Mouse (Mus musculus) hindbrain, embryonic 12.5 days (tissue): Measurements from ENCODE around the gene Hsf5. TPM values are rescaled to one million over a fixed set of nuclear protein-coding genes. Genes with fewer than 3 reads are reported as not detected.

ENCODE experiments used
- ATAC-seq: fragments of 200-750 bp; cut with Nextera tagmentation; 2 replicates; pipeline ENCODE4 v1.8.0; 2017; ENCODE audit warnings: moderate TSS enrichment; ENCODE audit not compliant: low FRiP score
- H3K27ac ChIP-seq: fragments of 300-500 bp; sonication (generic); 2 replicates; pipeline ENCODE4 v1.5.1; 2016; ENCODE audit warnings: mild to moderate bottlenecking
- H3K27me3 ChIP-seq: fragments of 300-500 bp; sonication (generic); 2 replicates; pipeline ENCODE4 v1.6.1; 2016; ENCODE audit warnings: mild to moderate bottlenecking
- H3K36me3 ChIP-seq: fragments of 300-500 bp; sonication (generic); 2 replicates; pipeline ENCODE4 v1.6.1; 2016; ENCODE audit warnings: mild to moderate bottlenecking
- H3K4me1 ChIP-seq: fragments of 300-500 bp; sonication (generic); 2 replicates; pipeline ENCODE4 v1.6.1; 2016
- H3K4me2 ChIP-seq: fragments of 300-500 bp; sonication (generic); replicated peaks from 2 replicates; pipeline ENCODE4 v1.6.1; 2016; ENCODE audit warnings: mild to moderate bottlenecking
- H3K4me3 ChIP-seq: fragments of 300-500 bp; sonication (generic); 2 replicates; pipeline ENCODE4 v1.5.1; 2016; ENCODE audit warnings: mild to moderate bottlenecking
- H3K9ac ChIP-seq: fragments of 300-500 bp; sonication (generic); 2 replicates; pipeline ENCODE4 v1.6.1; 2016; ENCODE audit warnings: mild to moderate bottlenecking, moderate library complexity
- H3K9me3 ChIP-seq: fragments of 300-500 bp; sonication (generic); replicated peaks from 2 replicates; pipeline ENCODE4 v1.6.1; 2016; ENCODE audit warnings: mild to moderate bottlenecking
- WGBS: fragments of 180-500 bp; shearing (Covaris S2); methylation state at CpG from one replicate; pipeline ENCODE4 v1.1.7; 2016; 5-methylcytosine and 5-hydroxymethylcytosine counted together
- polyA plus RNA-seq: library from polyadenylated mRNA; unstranded; fragments of >200 nt; fragmentation: Nextera tagmentation; extraction: Ambion mirVana; gene quantifications from 2 replicates; pipeline ENCODE4 v1.2.1, GENCODE M21; 2016

Hsf5 gene
- 0.43 and 0.45 TPM in 2 replicates for polyA plus RNA-seq

GRCm38 (mm10) chr11:87616790-87617474, at the start of gene Hsf5:
Gene Hsf5 (plus strand): TSS chr11:87617164.
- Histone ChIP-seq H3K9me3 (0 out of 2 replicates have a peak, but pooled peaks cover 6% of the 10 kb centered on the region), H3K9ac (no peak within 1 kb of the TSS), H3K27me3 (no peaks in the 10 kb centered on the region), H3K27ac (no peak within 1 kb of the TSS), H3K36me3 (peaks cover 67% of the 10 kb centered on the region), H3K4me3 (no peak within 1 kb of the TSS), H3K4me1 (no peaks in the 10 kb centered on the region), H3K4me2 (no peak within 1 kb of the TSS)
- no peak for ATAC-seq
- WGBS, result 88% methylated on average over 52 of the region's 69 CpGs

- Histone ChIP-seq H3K27ac (no peak within 1 kb of the TSS), H3K9ac (no peak within 1 kb of the TSS), H3K36me3 (no peaks in the 10 kb centered on the region), H3K4me3 (no peak within 1 kb of the TSS), H3K9me3 (no peaks in the 10 kb centered on the region), H3K4me2 (no peak within 1 kb of the TSS), H3K4me1 (no peaks in the 10 kb centered on the region), H3K27me3 (no peaks in the 10 kb centered on the region)
- no peak for ATAC-seq
- WGBS, result 81% methylated on average over 7 of the region's 7 CpGs
Measured at GRCm38 (mm10) chr11:87568255-87568953, 48.6 kb upstream of the Hsf5 start, which contains the start of gene Sept4. Gene Sept4 (plus strand): TSS chr11:87568903.

GRCm38 (mm10) chr11:87570743-87571142, 46.2 kb upstream of the Hsf5 start:
- 68% methylated on average over 5 of the region's 5 CpGs for WGBS
- no peaks in the 10 kb centered on the region for H3K27me3 ChIP-seq
- no peaks in the 10 kb centered on the region for H3K9me3 ChIP-seq
- no peak overlapping the region for H3K9ac ChIP-seq
- no peak overlapping the region for H3K27ac ChIP-seq
- no peak for ATAC-seq
- no peak overlapping the region for H3K4me2 ChIP-seq
- no peaks in the 10 kb centered on the region for H3K36me3 ChIP-seq
- no peak overlapping the region for H3K4me3 ChIP-seq
- H3K4me1 ChIP-seq, result 0 out of 2 replicates have a peak, but pooled peaks cover 2% of the 10 kb centered on the region

- H3K27me3 ChIP-seq, result peaks cover 2% of the 10 kb centered on the region; the same call in 1 of the 2 replicates
- no peak overlapping the region for H3K27ac ChIP-seq
- H3K4me2 ChIP-seq, result no peak overlapping the region
- WGBS, result 82% methylated on average over 1 of the region's 1 CpGs
- ATAC-seq, result no peak
- no peak overlapping the region for H3K9ac ChIP-seq
- H3K4me3 ChIP-seq, result no peak overlapping the region
- H3K4me1 ChIP-seq, result 0 out of 2 replicates have a peak, but pooled peaks cover 2% of the 10 kb centered on the region
- no peaks in the 10 kb centered on the region for H3K9me3 ChIP-seq
- no peaks in the 10 kb centered on the region for H3K36me3 ChIP-seq
Measured at GRCm38 (mm10) chr11:87571361-87571950, 45.5 kb upstream of the Hsf5 start.

- Histone ChIP-seq H3K4me3 (no peak overlapping the region), H3K4me2 (no peak overlapping the region), H3K27ac (no peak overlapping the region), H3K9ac (no peak overlapping the region), H3K4me1 (peaks cover 13% of the 10 kb centered on the region), H3K27me3 (peaks cover 4% of the 10 kb centered on the region; the same call in 1 of the 2 replicates), H3K36me3 (no peaks in the 10 kb centered on the region), H3K9me3 (no peaks in the 10 kb centered on the region)
- 79% methylated on average over 7 of the region's 7 CpGs for WGBS
- no peak for ATAC-seq
Measured at GRCm38 (mm10) chr11:87573751-87574150, 43.2 kb upstream of the Hsf5 start.

- Histone ChIP-seq H3K4me3 (no peak overlapping the region), H3K4me1 (peaks cover 21% of the 10 kb centered on the region), H3K9ac (no peak overlapping the region), H3K27me3 (peaks cover 4% of the 10 kb centered on the region; the same call in 1 of the 2 replicates), H3K36me3 (no peaks in the 10 kb centered on the region), H3K4me2 (no peak overlapping the region), H3K27ac (no peak overlapping the region), H3K9me3 (no peaks in the 10 kb centered on the region)
- 68% methylated on average over 21 of the region's 21 CpGs for WGBS
- no peak for ATAC-seq
Measured at GRCm38 (mm10) chr11:87574520-87575180, 42.3 kb upstream of the Hsf5 start.

GRCm38 (mm10) chr11:87577601-87578248, 39.2 kb upstream of the Hsf5 start:
- peaks cover 22% of the 10 kb centered on the region for H3K4me1 ChIP-seq
- no peak overlapping the region for H3K27ac ChIP-seq
- 16% methylated on average over 6 of the region's 6 CpGs for whole genome bisulfite sequencing
- ATAC-seq, result no peak
- H3K27me3 ChIP-seq, result peaks cover 14% of the 10 kb centered on the region; the same call in 1 of the 2 replicates
- H3K36me3 ChIP-seq, result no peaks in the 10 kb centered on the region
- no peaks in the 10 kb centered on the region for H3K9me3 ChIP-seq
- peak overlapping the region; percentile 60 for H3K4me3 ChIP-seq
- H3K4me2 ChIP-seq, result peak overlapping the region; percentile 97
- H3K9ac ChIP-seq, result peak overlapping the region; percentile 79

- no peaks in the 10 kb centered on the region for H3K36me3 ChIP-seq
- H3K9me3 ChIP-seq, result no peaks in the 10 kb centered on the region
- ATAC-seq, result peak; percentile 78
- H3K4me1 ChIP-seq, result peaks cover 22% of the 10 kb centered on the region
- peak overlapping the region; percentile 41; the same call in 1 of the 2 replicates for H3K27ac ChIP-seq
- peak overlapping the region; percentile 60 for H3K4me3 ChIP-seq
- H3K9ac ChIP-seq, result peak overlapping the region; percentile 79
- peaks cover 14% of the 10 kb centered on the region; the same call in 1 of the 2 replicates for H3K27me3 ChIP-seq
- WGBS, result under 1% methylated on average over 38 of the region's 40 CpGs
- peak overlapping the region; percentile 97 for H3K4me2 ChIP-seq
Measured at GRCm38 (mm10) chr11:87578249-87578962, 38.6 kb upstream of the Hsf5 start.

- peak overlapping the region; percentile 97 for H3K4me2 ChIP-seq
- no peak for ATAC-seq
- no peaks in the 10 kb centered on the region for H3K9me3 ChIP-seq
- WGBS, result 14% methylated on average over 10 of the region's 10 CpGs
- H3K9ac ChIP-seq, result peak overlapping the region; percentile 79
- peaks cover 22% of the 10 kb centered on the region for H3K4me1 ChIP-seq
- no peak overlapping the region for H3K27ac ChIP-seq
- H3K4me3 ChIP-seq, result peak overlapping the region; percentile 60
- no peaks in the 10 kb centered on the region for H3K36me3 ChIP-seq
- H3K27me3 ChIP-seq, result peaks cover 14% of the 10 kb centered on the region; the same call in 1 of the 2 replicates
Measured at GRCm38 (mm10) chr11:87578963-87579601, 37.9 kb upstream of the Hsf5 start.

GRCm38 (mm10) chr11:87579713-87580112, 37.3 kb upstream of the Hsf5 start:
- Histone ChIP-seq H3K4me2 (no peak overlapping the region), H3K9ac (no peak overlapping the region), H3K4me3 (no peak overlapping the region), H3K27ac (no peak overlapping the region), H3K27me3 (peaks cover 14% of the 10 kb centered on the region; the same call in 1 of the 2 replicates), H3K36me3 (no peaks in the 10 kb centered on the region), H3K9me3 (no peaks in the 10 kb centered on the region), H3K4me1 (peaks cover 20% of the 10 kb centered on the region)
- no peak for ATAC-seq
- 41% methylated on average over 1 of the region's 1 CpGs for WGBS
